Comparison of ENCODE assay signal across 8 mouse cellular contexts in the genomic region with DNA sequence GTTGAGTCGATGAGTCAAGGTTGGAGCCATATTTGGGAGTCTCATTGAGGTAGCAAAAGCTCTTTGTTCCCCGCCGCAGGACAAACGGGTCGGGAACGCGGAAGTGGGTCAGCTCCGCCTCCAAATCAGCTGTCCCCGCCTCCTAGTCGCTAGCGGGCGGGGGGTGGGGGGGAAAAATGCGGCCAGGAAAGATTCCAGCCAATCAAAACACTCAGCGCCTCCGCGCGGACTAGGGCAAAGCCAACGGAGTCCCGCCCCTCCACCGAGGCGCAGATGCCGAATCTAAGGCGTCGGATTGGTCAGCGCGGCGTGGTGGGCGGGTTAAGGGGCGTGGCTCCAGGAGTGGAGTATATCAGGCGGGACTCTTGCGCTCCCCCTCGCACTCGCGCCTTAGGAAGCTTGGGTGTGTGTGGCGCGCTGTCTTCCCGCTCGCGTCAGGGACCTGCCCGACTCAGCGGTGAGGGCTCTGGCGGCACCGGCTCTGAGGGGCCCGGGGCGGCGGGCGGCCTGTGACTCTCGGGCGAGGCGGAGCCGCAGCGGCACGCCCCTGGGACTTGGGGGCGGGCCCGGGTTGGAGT. TPM values are rescaled to one million over a fixed set of nuclear protein-coding genes. Genes with fewer than 3 reads are reported as not detected.
DNase-seq lines count a peak whose midpoint lies in the region.

No protein-coding gene starts in this region.

- H3K4me3 ChIP-seq in megakaryocyte, embryonic 14.5 days (replicated peaks): peak overlapping the region; percentile 95

- H3K9me3 ChIP-seq in megakaryocyte, embryonic 14.5 days: no peaks in the 10 kb centered on the region

- no peaks in the 10 kb centered on the region for H3K27me3 ChIP-seq in megakaryocyte, embryonic 14.5 days (replicated peaks)

- H3K36me3 ChIP-seq in megakaryocyte, embryonic 14.5 days (replicated peaks; ENCODE audit: low read length): peaks cover 35% of the 10 kb centered on the region

- peaks cover 88% of the 10 kb centered on the region for H3K4me1 ChIP-seq in megakaryocyte, embryonic 14.5 days

- peak; percentile 98 for DNase-seq in adipocyte (ENCODE audit: low spot score)
- peak; percentile 99 for DNase-seq in embryo, embryonic 10 days (ENCODE audit: low spot score)
- DNase-seq in gastrocnemius, postnatal 10 days: peak; percentile 98
- peak; percentile 99 for DNase-seq in induced T-regulatory cell, adult 2 months (ENCODE audit: low read depth)
- DNase-seq in left cerebral cortex, adult 9 months (ENCODE audit: low spot score in 2 of 2): peak; percentile 92 to 98
- DNase-seq in right cerebral cortex, adult 2 months (ENCODE audit: low spot score in 2 of 2): peak; percentile 97 to 99
- peak; percentile 94 for DNase-seq in urinary bladder, postnatal 10 days (ENCODE audit: low spot score)

RNA-seq across cellular contexts. Expression of gene Cirbp, which starts 1.8 kb away (rescaled TPM):
- total RNA-seq in gastrocnemius, postnatal 10 days (2021): 10 to 100 TPM; 84.3 to 88.4 TPM
- polyA plus RNA-seq in megakaryocyte, embryonic 14.5 days (2012; ENCODE audit: insufficient read depth, low replicate concordance): 27.7 and 39.5 TPM in 2 replicates

RNA-seq across cellular contexts. Expression of gene 1600002K03Rik, which starts 5.2 kb away (rescaled TPM):
- total RNA-seq in gastrocnemius, postnatal 10 days (2021): 1 to 10 TPM; 3.9 to 5.5 TPM
- 3.0 and 7.7 TPM in 2 replicates for polyA plus RNA-seq in megakaryocyte, embryonic 14.5 days (2012; ENCODE audit: insufficient read depth, low replicate concordance)

RNA-seq across cellular contexts. Expression of gene Efna2, which starts 11.7 kb away (rescaled TPM):
- 1 to 10 TPM; 1.1 to 1.9 TPM for total RNA-seq in gastrocnemius, postnatal 10 days (2021)
- polyA plus RNA-seq in megakaryocyte, embryonic 14.5 days (2012; ENCODE audit: insufficient read depth, low replicate concordance): 0.79 and 1.6 TPM in 2 replicates

RNA-seq across cellular contexts. Expression of gene Midn, which starts 19.5 kb away (rescaled TPM):
- 10 to 100 TPM; 34.3 to 62.7 TPM for total RNA-seq in gastrocnemius, postnatal 10 days (2021)
- 171 and 203 TPM in 2 replicates for polyA plus RNA-seq in megakaryocyte, embryonic 14.5 days (2012; ENCODE audit: insufficient read depth, low replicate concordance)

RNA-seq across cellular contexts. Expression of gene Cbarp, which starts 26.9 kb away (rescaled TPM):
- total RNA-seq in gastrocnemius, postnatal 10 days (2021): 1 to 10 TPM; 2.3 to 3.2 TPM
- polyA plus RNA-seq in megakaryocyte, embryonic 14.5 days (2012; ENCODE audit: insufficient read depth, low replicate concordance): 4.8 and 11.7 TPM in 2 replicates

Comparison
In these comparisons a context has a peak if more than half of its experiments do, and no peak if none do; other contexts are left out.
1. Peak in every context shown above with its lines: DNase-seq and H3K4me3 ChIP-seq.